Mouse (Mus musculus) c-Kit-positive CD71-positive TER-119-negative erythroid progenitor cells, embryonic 14.5 days (primary cell): ENCODE results near the gene Cd52.

Experiments
- DNase-seq: peaks from one replicate; pipeline ENCODE4 v3.0.0-alpha.2; 2013; ENCODE audit warnings: low read depth

Cd52 gene

GRCm38 (mm10) chr4:134119042-134119441 lies 24.2 kb upstream of the Cd52 start:
- DNase-seq: no peak

- DNase-seq: no peak
Measured at GRCm38 (mm10) chr4:134118126-134118800, 23.4 kb upstream of the Cd52 start.

GRCm38 (mm10) chr4:134117012-134117411 lies 22.1 kb upstream of the Cd52 start:
- DNase-seq: no peak

GRCm38 (mm10) chr4:134116501-134116900 lies 21.6 kb upstream of the Cd52 start:
- DNase-seq: no peak

- no peak for DNase-seq
Measured at GRCm38 (mm10) chr4:134115215-134116144, 20.6 kb upstream of the Cd52 start.

GRCm38 (mm10) chr4:134114038-134114437 lies 19.2 kb upstream of the Cd52 start:
- DNase-seq: no peak

- no peak for DNase-seq
Measured at GRCm38 (mm10) chr4:134113356-134113994, 18.6 kb upstream of the Cd52 start.

GRCm38 (mm10) chr4:134112403-134112802 lies 17.5 kb upstream of the Cd52 start:
- DNase-seq: no peak

- DNase-seq: no peak
Measured at GRCm38 (mm10) chr4:134110653-134111052, 15.8 kb upstream of the Cd52 start.

GRCm38 (mm10) chr4:134108196-134108595 lies 13.3 kb upstream of the Cd52 start:
- no peak for DNase-seq

GRCm38 (mm10) chr4:134107730-134108129 lies 12.8 kb upstream of the Cd52 start:
- no peak for DNase-seq

GRCm38 (mm10) chr4:134106105-134106504 lies 11.2 kb upstream of the Cd52 start:
- DNase-seq: peak; percentile 59

GRCm38 (mm10) chr4:134102742-134103119 lies 7.8 kb upstream of the Cd52 start:
- peak; percentile 65 for DNase-seq

- DNase-seq: peak; percentile 90
Measured at GRCm38 (mm10) chr4:134101979-134102741, 7.3 kb upstream of the Cd52 start, which contains the start of gene Ubxn11. TSS of gene Ubxn11 (plus strand) at chr4:134102570.

- DNase-seq: no peak
Measured at GRCm38 (mm10) chr4:134100245-134100644, 5.4 kb upstream of the Cd52 start.

- DNase-seq: no peak
Measured at GRCm38 (mm10) chr4:134098628-134099027, 3.7 kb upstream of the Cd52 start.

- no peak for DNase-seq
Measured at GRCm38 (mm10) chr4:134097015-134097608, 2.2 kb upstream of the Cd52 start.

GRCm38 (mm10) chr4:134096120-134096519 lies 1.2 kb upstream of the Cd52 start:
- no peak for DNase-seq

- DNase-seq: no peak
Measured at GRCm38 (mm10) chr4:134094004-134094564, 798 bp downstream of the Cd52 start.

- DNase-seq: peak; percentile 50
Measured at GRCm38 (mm10) chr4:134092382-134093288, 2.2 kb downstream of the Cd52 start.
